Comparison of ENCODE assay signal across 19 mouse cellular contexts in the genomic region with DNA sequence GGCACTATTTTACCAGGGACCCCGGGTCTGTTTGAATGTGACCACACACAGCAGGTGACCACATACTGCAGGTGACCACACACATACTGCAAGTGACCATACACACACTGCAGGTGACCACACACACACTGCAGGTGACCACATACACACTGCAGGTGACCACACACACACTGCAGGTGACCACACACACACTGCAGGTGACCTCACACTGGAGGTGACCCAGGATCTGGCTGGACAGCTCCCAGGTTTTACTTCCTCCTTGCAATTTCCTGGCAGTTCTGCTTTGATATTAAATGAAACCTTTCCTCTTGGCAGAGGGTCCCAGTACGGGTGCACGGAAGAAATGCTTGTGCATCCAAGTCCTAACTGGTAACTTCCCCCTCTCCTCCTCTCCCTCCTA. TPM values are rescaled to one million over a fixed set of nuclear protein-coding genes. Genes with fewer than 3 reads are reported as not detected.
DNase-seq lines count a peak whose midpoint lies in the region; ATAC-seq and TF ChIP-seq lines count a peak whose summit lies in the region.
"Had no signal": no experiment of that assay in that cellular context is flagged by ENCODE, and none has a peak within 500 bp of the region (broad histone marks: within the 10 kb centered on the region; RNA-seq: fewer than 3 reads in every experiment).

No protein-coding gene starts in this region.

- no peaks in the 10 kb centered on the region for H3K36me3 ChIP-seq in lung, postnatal 0 days (ENCODE audit: insufficient read depth, low read length)
- no peaks in the 10 kb centered on the region for H3K36me3 ChIP-seq in embryonic facial prominence, embryonic 10.5 days (replicated peaks)
- H3K36me3 ChIP-seq: forebrain, embryonic 12.5 days; heart, embryonic 12.5 days; hindbrain, embryonic 13.5 days; limb, embryonic 15.5 days had no signal

- no peak overlapping the region for H3K4me2 ChIP-seq in lung, postnatal 0 days (replicated peaks; ENCODE audit: low read depth, low read length)
- H3K4me2 ChIP-seq: forebrain, embryonic 12.5 days; heart, embryonic 12.5 days; hindbrain, embryonic 13.5 days; limb, embryonic 15.5 days had no signal

- no peaks in the 10 kb centered on the region for H3K9me3 ChIP-seq in lung, postnatal 0 days (ENCODE audit: low read length)
- no peaks in the 10 kb centered on the region for H3K9me3 ChIP-seq in embryonic facial prominence, embryonic 10.5 days
- H3K9me3 ChIP-seq: forebrain, embryonic 12.5 days; heart, embryonic 12.5 days; hindbrain, embryonic 13.5 days; limb, embryonic 15.5 days had no signal

- H3K27me3 ChIP-seq in lung, postnatal 0 days (replicated peaks; ENCODE audit: insufficient read depth, low read length): no peaks in the 10 kb centered on the region
- H3K27me3 ChIP-seq in embryonic facial prominence, embryonic 10.5 days (replicated peaks; ENCODE audit: low read depth, poor library complexity, severe bottlenecking): no peaks in the 10 kb centered on the region
- H3K27me3 ChIP-seq: forebrain, embryonic 12.5 days; heart, embryonic 12.5 days; hindbrain, embryonic 13.5 days; limb, embryonic 15.5 days had no signal

- 47% methylated on average over 3 of the region's 3 CpGs for WGBS in lung, postnatal 0 days
- 58% methylated on average over 3 of the region's 3 CpGs for WGBS in embryonic facial prominence, embryonic 10.5 days

- TF ChIP-seq CTCF in lung, postnatal 0 days (IDR thresholded peaks at IDR 0.05): no peak

- peak; percentile 21 for DNase-seq in kidney, adult 9 months
- DNase-seq in kidney, postnatal 25 days: no peak
- peak; percentile 16 for DNase-seq in lung, postnatal 36 days
- no peak for DNase-seq in lung, postnatal 0 days (ENCODE audit: low spot score)
- DNase-seq in embryonic facial prominence, embryonic 10.5 days (ENCODE audit: low spot score): peak; percentile 5
- no peak for DNase-seq in cerebellum, postnatal 4 days (ENCODE audit: low spot score in 2 of 2)
- DNase-seq: adrenal gland, postnatal 14 days; cerebellum, adult 8-10 months; cerebellum, postnatal 36 days; heart, postnatal 10 days; midbrain, embryonic 14.5 days had no signal

- H3K4me3 ChIP-seq in lung, postnatal 0 days (ENCODE audit: low read depth, low read length): no peak overlapping the region
- H3K4me3 ChIP-seq in embryonic facial prominence, embryonic 10.5 days: no peak overlapping the region
- H3K4me3 ChIP-seq: forebrain, embryonic 12.5 days; heart, embryonic 12.5 days; hindbrain, embryonic 13.5 days; limb, embryonic 15.5 days had no signal

- no peak overlapping the region for H3K27ac ChIP-seq in lung, postnatal 0 days (ENCODE audit: low read length)
- no peak overlapping the region for H3K27ac ChIP-seq in embryonic facial prominence, embryonic 10.5 days (replicated peaks)
- H3K27ac ChIP-seq: forebrain, embryonic 12.5 days; hindbrain, embryonic 13.5 days; kidney, postnatal 0 days; limb, embryonic 15.5 days; liver, embryonic 14.5 days had no signal

- no peak overlapping the region for H3K9ac ChIP-seq in lung, postnatal 0 days (replicated peaks; ENCODE audit: low read depth)
- H3K9ac ChIP-seq: forebrain, embryonic 12.5 days; heart, embryonic 12.5 days; hindbrain, embryonic 13.5 days; limb, embryonic 15.5 days; liver, embryonic 14.5 days had no signal

- H3K4me1 ChIP-seq in lung, postnatal 0 days (ENCODE audit: insufficient read depth, low read depth, low read length): 0 out of 2 replicates have a peak, but pooled peaks cover 2% of the 10 kb centered on the region
- peaks cover 26% of the 10 kb centered on the region for H3K4me1 ChIP-seq in embryonic facial prominence, embryonic 10.5 days

- no peak for ATAC-seq in lung, postnatal 0 days
- ATAC-seq in megakaryocyte progenitor cell, adult 5-6 weeks (replicated peaks; ENCODE audit: poor library complexity): peak; percentile 74
- ATAC-seq in erythroid progenitor cell, adult 5-6 weeks (replicated peaks; ENCODE audit: low FRiP score, poor library complexity, severe bottlenecking): no peak

- no peak for TF ChIP-seq EP300 in lung, postnatal 0 days (IDR thresholded peaks at IDR 0.05)

RNA-seq across cellular contexts. Expression of a gene that starts 29.3 kb away (rescaled TPM):
- 7.9 and 11.1 TPM in 2 replicates for polyA plus RNA-seq in lung, postnatal 0 days (2015; fragmentation: Nextera tagmentation; extraction: Ambion mirVana)
- 8.0 and 9.6 TPM in 2 replicates for polyA plus RNA-seq in embryonic facial prominence, embryonic 10.5 days (2016; fragmentation: Nextera tagmentation; extraction: Ambion mirVana)
- 3.4 and 3.9 TPM in 2 replicates for total RNA-seq in megakaryocyte progenitor cell, adult 5-6 weeks (2015)
- 5.0 and 5.1 TPM in 2 replicates for total RNA-seq in megakaryocyte progenitor cell, adult 5-6 weeks (2017)
- 1.7 and 4.7 TPM in 2 replicates for total RNA-seq in erythroid progenitor cell, adult 5-6 weeks (2015; ENCODE audit: low replicate concordance)
- total RNA-seq in erythroid progenitor cell, adult 5-6 weeks (2017; ENCODE audit: low replicate concordance): 0.98 and 4.2 TPM in 2 replicates

Comparison
In these comparisons a context has a peak if more than half of its experiments do, and no peak if none do; other contexts are left out.
1. DNase-seq: peak in kidney, adult 9 months (single experiment), lung, postnatal 36 days (single experiment) and embryonic facial prominence, embryonic 10.5 days (single experiment); none in kidney, postnatal 25 days (0 of 2), lung, postnatal 0 days (single experiment) and cerebellum, postnatal 4 days (0 of 2).